ENCODE assay signal across 21 mouse cellular contexts in the genomic region with DNA sequence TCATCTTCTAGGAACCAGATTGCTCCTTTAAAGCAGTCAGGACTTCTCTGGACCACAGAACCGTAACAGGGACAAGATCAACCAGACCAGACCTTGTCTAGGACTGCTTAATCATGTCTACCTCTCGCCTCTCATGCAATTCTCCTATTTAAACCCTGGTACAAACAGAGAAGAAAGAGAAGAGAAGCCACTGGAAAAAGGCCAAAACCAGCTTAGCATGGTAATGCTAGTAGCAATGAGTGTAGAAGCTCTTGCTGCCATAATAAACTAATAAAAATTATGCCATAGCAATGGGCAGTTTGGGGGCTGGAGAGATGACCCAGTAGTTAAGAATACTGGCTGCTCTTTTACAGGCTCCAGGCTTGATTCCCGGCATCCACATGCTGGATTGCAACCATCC. TPM values are rescaled to one million over a fixed set of nuclear protein-coding genes. Genes with fewer than 3 reads are reported as not detected.
"Had no signal": no experiment of that assay in that cellular context is flagged by ENCODE, and none has a peak within 500 bp of the region (broad histone marks: within the 10 kb centered on the region; RNA-seq: fewer than 3 reads in every experiment).

No protein-coding gene starts in this region.

- H3K27ac ChIP-seq: liver, embryonic 15.5 days; lung, embryonic 15.5 days; macrophage; midbrain, embryonic 13.5 days; neural tube, embryonic 13.5 days; neural tube, embryonic 15.5 days had no signal

- H3K4me3 ChIP-seq: liver, embryonic 15.5 days; lung, embryonic 15.5 days; megakaryocyte, embryonic 14.5 days; midbrain, embryonic 13.5 days; myocyte; neural tube, embryonic 13.5 days; neural tube, embryonic 15.5 days had no signal

- H3K27me3 ChIP-seq: liver, embryonic 15.5 days; lung, embryonic 15.5 days; megakaryocyte, embryonic 14.5 days; midbrain, embryonic 13.5 days; neural tube, embryonic 13.5 days; neural tube, embryonic 15.5 days had no signal

- H3K4me1 ChIP-seq: lung, embryonic 15.5 days; midbrain, embryonic 13.5 days; neural tube, embryonic 13.5 days; neural tube, embryonic 15.5 days had no signal

- DNase-seq: liver, postnatal 0 days; lung, adult 2 months; lung, postnatal 14 days; lung, postnatal 36 days; retina, postnatal 1 day; right cerebral cortex, adult 18-20 months; right cerebral cortex, postnatal 25 days; right cerebral cortex, postnatal 4 days; spleen, adult 18-20 months; thymus, adult 18-20 months; thymus, postnatal 14 days; thymus, postnatal 36 days had no signal

RNA-seq across cellular contexts. Expression of gene Arpin, which starts 28.2 kb away (rescaled TPM):
- total RNA-seq: megakaryocyte progenitor cell, adult 5-6 weeks had no signal
